Mouse (Mus musculus) thymus, postnatal 4 days (tissue): ENCODE measurements around the gene Mef2d.
"Not testable (repeated sequence)": the region's sequence is repeated elsewhere in the genome, so short reads cannot be mapped to it uniquely, and the experiment has no call there.

Experiments used
- DNase-seq: peaks from one replicate; pipeline ENCODE4 v3.0.0; 2021

The Mef2d gene

GRCm38 (mm10) chr3:88150999-88151364 is 8.8 kb downstream of the Mef2d start:
- DNase-seq: no peak

- DNase-seq: peak; percentile 46
Measured at GRCm38 (mm10) chr3:88152056-88152455, 9.9 kb downstream of the Mef2d start.

GRCm38 (mm10) chr3:88153290-88154011 is 11.3 kb downstream of the Mef2d start:
- no peak for DNase-seq

GRCm38 (mm10) chr3:88154236-88154635 is 12.1 kb downstream of the Mef2d start:
- no peak for DNase-seq

GRCm38 (mm10) chr3:88156817-88157216 is 14.6 kb downstream of the Mef2d start:
- DNase-seq: no peak

- DNase-seq: peak; percentile 85
Measured at GRCm38 (mm10) chr3:88157771-88158597, 15.8 kb downstream of the Mef2d start.

- no peak for DNase-seq
Measured at GRCm38 (mm10) chr3:88158991-88159390, 16.8 kb downstream of the Mef2d start.

- DNase-seq: no peak
Measured at GRCm38 (mm10) chr3:88160856-88161255, 18.7 kb downstream of the Mef2d start.

GRCm38 (mm10) chr3:88162259-88162658 is 20.1 kb downstream of the Mef2d start:
- DNase-seq: no peak

- DNase-seq: no peak
Measured at GRCm38 (mm10) chr3:88162811-88163210, 20.6 kb downstream of the Mef2d start.

GRCm38 (mm10) chr3:88163847-88164246 is 21.7 kb downstream of the Mef2d start:
- no peak for DNase-seq

GRCm38 (mm10) chr3:88164263-88164662 is 22.1 kb downstream of the Mef2d start:
- no peak for DNase-seq

GRCm38 (mm10) chr3:88166056-88166455 is 23.9 kb downstream of the Mef2d start:
- DNase-seq: no peak

GRCm38 (mm10) chr3:88170361-88170760 is 28.2 kb downstream of the Mef2d start:
- DNase-seq: no peak

- DNase-seq: no peak
Measured at GRCm38 (mm10) chr3:88172440-88172839, 30.3 kb downstream of the Mef2d start.

GRCm38 (mm10) chr3:88173375-88173774 is 31.2 kb downstream of the Mef2d start:
- peak; percentile 83 for DNase-seq

- no peak for DNase-seq
Measured at GRCm38 (mm10) chr3:88174894-88175293, 32.7 kb downstream of the Mef2d start.

- no peak for DNase-seq
Measured at GRCm38 (mm10) chr3:88177106-88177505, 34.9 kb downstream of the Mef2d start.

GRCm38 (mm10) chr3:88177562-88178345 is 35.6 kb downstream of the Mef2d start:
- DNase-seq: peak; percentile 98

- DNase-seq: not testable (repeated sequence)
Measured at GRCm38 (mm10) chr3:88178346-88178733, 36.2 kb downstream of the Mef2d start.

GRCm38 (mm10) chr3:88178986-88179385 is 36.8 kb downstream of the Mef2d start:
- DNase-seq: no peak

- DNase-seq: no peak
Measured at GRCm38 (mm10) chr3:88181374-88181773, 39.2 kb downstream of the Mef2d start.

GRCm38 (mm10) chr3:88186424-88186823 is 44.3 kb downstream of the Mef2d start:
- no peak for DNase-seq
